Mouse (Mus musculus) megakaryocyte, adult 5-6 weeks (primary cell): ENCODE data around the gene Mecr. TPM values are rescaled to one million over a fixed set of nuclear protein-coding genes. Genes with fewer than 3 reads are reported as not detected.
"Not testable (repeated sequence)": the region's sequence is repeated elsewhere in the genome, so short reads cannot be mapped to it uniquely, and the experiment has no call there.

Experiments used
- ATAC-seq: 2 replicates; pipeline ENCODE4 v1.8.0; 2016; ENCODE audit warnings: mild to moderate bottlenecking, inconsistent platforms; ENCODE audit not compliant: poor library complexity, severe bottlenecking
- total RNA-seq, 2 experiments: library from RNA; stranded (forward) in 1 of 2; stranded (reverse) in 1 of 2; fragments of 153-499, 151-499 nt in 1 of 2; fragments of 221-1000, 200-1000 nt in 1 of 2; gene quantifications; 2 replicates each; pipeline versions ENCODE4 v1.2.3 to v1.2.4; 2015 to 2017

The Mecr gene
- total RNA-seq (2015) (15.3 and 18.4 TPM in 2 replicates), total RNA-seq (2017) (11.0 and 20.6 TPM in 2 replicates)

DNA sequence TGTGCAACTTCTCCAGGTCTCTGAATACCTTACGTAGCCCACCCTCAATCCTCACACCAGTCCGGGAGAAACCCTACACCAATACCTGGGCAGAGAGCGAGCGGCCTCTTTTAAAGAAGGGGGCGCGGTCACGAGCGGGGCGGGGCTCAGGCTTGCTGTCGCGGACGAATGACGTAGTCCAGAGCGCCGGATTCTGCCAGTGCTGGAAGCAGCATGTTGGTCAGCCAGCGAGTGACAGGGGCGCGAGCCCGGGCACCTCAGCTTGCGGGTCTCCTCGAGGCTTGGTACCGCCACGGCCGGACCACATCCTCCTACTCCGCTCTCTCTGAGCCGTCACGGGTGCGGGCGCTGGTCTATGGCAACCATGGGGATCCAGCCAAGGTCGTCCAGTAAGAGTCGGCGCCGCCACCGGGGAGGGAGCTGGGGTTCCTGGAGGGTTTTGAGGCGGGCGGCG, at the start of gene Mecr:
Mecr (plus strand) TSS at position 181 of the 454 bp plus-strand sequence.
- peak; percentile 98 for ATAC-seq

DNA sequence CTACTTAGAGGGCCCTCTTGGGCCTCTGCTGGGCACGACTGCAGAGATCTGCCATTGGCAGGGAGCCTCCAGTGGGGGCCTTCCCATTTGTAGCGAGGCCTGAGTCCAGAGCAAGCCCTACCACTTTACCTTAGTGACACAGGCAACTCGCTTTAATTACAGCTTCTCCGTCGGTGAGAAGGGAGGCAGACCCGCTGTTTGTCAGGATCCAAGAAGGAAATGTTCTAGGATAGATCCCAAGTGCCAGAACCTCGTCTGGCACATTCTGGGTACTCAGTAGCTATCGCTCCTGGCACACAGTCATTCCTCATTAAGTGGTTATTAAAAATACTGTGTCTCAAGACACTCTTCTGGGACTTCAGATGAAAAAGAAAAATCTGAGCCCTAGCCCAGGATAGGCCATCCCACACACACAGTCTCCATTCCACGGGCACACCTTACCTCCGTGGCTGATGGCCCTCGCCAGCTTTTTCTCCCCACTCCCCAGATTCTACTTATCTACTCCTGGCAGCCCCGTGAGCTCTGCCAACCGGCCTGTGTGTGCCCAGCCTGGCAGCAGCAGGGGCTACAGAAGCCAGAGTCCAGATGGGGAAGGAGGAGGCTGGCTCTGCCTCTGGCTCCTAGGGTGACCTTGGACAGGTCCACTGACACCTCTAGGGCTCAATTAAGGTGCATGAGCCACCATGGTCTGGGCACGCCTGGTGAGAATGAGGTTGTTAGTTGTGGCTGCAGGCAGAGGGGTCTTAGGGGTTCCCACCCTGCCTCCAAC, 46.8 kb upstream of the Mecr start:
- no peak for ATAC-seq

DNA sequence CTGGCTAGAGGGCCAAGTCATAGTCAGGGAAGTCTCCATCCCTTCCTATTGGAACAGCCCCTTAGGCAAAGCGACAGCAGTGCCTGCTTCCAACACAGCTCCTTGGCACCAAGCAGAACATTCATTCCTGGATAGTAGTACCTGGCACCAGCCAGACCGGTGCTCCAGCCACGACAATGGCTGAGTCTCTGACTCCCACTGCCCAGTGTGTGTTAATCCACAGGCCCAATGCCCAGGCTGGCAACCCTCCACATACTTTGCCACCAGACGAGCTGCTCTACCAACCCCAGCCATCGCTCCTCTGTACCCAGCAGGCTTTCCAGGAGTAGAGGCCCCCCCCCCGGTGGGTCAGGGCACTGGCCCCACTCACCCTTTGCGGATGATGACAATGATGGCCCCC, 45.8 kb upstream of the Mecr start:
- no peak for ATAC-seq

DNA sequence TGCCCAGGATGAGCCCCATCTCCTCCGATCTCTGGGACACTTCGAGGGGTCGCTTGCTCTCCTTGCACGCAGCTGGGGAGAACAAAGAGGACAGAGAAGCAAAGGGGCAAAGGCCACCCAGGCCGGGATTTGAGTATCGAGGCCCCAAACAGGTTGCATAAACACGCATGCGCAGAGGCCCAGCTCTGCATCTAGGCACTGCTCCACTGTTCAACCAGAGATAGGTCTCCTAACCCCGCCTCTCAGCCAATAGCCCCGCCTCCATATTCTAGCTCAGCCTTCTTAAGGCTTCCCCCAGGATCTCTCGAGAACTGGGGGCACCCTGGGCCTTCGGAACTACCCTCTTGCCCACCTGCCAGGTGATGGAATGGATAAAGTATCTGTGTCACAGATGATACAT, 45.4 kb upstream of the Mecr start:
- ATAC-seq, result no peak

DNA sequence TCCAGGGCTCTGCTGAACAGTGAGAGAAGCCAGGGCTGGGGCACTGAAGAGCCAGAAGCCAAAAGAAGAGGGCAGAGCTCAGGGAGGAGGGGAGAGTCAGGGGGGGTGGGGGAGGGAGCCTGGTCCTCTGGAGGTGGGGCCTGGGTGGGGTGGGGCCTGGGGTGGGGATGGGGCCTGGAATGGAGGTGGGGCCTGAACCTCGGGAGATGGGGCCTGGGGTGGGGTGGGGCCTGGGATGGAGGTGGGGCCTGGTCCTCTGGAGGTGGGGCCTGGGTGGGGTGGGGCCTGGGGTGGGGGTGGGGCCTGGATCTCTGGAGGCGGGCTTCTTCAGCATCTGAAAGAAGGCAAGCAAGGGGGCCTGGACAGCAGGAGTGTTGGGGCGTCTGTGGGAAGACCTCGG, 44.3 kb upstream of the Mecr start:
- no peak for ATAC-seq

DNA sequence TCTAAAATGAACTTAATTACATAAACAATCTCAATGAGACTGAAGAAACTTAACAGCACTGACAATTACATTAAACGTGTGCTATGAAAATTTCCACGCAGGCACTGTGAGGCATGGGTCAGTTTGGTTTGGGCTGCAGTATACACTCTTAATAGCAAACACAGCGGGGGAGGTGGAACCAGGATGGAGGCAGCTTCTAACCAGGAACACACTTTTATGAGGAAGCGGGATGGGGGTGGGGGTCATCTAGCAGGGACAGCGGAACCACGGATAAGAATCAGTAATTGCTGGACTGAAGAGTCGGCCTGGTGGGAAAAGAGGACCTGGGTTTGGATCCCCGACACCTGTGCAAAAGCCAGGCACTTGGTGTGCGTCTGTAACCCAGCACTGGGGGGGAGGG, 39.4 kb upstream of the Mecr start:
- no peak for ATAC-seq

DNA sequence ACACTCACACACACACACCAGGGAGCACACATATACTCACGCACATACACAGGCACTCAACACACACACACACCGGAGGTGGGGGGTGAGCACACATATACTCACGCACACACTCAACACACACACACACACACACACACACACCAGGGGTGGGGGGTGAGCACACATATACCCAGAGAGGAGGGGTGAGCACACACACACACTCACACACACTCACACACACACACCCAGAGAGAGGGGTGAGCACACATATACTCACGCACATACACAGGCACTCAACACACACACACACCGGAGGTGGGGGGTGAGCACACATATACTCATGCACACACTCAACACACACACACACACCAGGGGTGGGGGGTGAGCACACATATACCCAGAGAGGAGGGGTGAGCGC, 38.5 kb upstream of the Mecr start:
- not testable (repeated sequence) for ATAC-seq

DNA sequence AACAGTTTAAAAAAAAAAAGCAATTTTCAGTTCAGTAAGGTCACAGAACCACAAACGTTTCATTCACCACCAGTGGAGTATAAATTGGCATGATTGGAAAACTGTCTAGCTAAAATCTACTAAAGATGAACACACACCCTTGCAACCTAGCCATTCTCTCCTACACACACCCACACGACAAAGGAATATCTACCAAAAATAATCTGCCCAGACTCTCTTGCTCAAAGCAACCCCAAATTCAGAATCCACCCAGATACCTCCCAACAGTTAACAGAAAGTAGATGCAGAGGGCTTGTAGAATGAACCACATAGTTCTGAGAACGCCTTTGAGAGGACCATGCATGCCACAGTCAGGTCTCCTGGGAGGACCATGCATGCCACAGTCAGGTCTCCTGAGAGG, 38.0 kb upstream of the Mecr start:
- no peak for ATAC-seq

DNA sequence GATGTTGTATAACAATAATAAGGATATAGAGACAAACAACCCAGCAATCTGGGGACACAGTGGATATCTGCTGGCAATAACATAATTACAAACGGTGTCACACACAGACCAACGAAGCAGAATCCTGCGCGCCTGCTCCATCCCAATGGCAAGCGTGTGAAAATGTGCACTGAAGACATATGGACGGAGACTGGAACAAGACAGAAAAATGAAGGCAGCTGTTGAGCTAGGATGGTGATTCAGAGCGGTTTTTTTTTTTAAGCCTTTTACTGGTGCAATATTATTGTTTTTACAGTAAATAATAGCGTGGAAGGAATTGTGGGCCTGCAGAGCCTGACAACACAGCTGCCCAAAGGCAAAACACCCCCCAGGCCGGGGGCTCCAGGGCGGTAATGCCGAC, 30.8 kb upstream of the Mecr start:
- no peak for ATAC-seq

DNA sequence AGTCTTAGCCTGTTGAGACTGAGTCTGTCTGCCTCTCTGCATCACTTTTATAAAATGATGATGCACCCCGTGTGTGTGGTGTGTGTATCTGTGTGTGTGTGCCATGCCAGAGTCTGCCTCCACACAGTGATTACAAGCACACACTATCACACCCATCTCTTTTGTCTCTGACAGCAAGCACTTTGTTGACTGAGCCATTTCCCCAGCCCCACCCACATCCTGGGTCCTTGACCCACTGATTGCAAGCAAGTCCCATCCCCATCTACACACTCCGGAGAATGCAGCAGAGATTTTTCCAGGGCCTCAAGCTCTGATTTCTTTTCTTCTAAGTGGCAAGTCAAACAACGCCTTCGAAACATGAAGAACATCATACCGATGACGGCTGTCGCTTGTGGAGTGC, 29.5 kb upstream of the Mecr start:
- ATAC-seq, result no peak

DNA sequence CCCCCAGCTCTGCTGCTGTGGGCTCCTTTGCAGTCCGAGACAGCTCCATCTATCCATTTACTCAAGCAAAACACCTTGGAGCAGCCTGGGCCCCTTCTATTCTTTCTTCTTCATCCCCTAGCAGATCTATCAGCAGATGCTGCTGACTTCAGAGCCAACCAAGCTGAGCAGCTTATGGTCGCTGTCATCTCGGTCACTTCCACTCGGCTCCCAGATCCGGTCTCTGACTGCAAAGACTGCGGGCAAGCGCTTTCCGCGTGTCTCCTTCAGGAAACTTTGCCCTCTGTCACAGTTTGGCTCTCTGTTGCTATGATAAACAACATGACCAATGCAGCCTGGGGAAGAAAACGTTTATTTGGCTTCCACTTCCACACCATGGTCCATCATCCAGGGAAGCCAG, 28.4 kb upstream of the Mecr start:
- no peak for ATAC-seq

DNA sequence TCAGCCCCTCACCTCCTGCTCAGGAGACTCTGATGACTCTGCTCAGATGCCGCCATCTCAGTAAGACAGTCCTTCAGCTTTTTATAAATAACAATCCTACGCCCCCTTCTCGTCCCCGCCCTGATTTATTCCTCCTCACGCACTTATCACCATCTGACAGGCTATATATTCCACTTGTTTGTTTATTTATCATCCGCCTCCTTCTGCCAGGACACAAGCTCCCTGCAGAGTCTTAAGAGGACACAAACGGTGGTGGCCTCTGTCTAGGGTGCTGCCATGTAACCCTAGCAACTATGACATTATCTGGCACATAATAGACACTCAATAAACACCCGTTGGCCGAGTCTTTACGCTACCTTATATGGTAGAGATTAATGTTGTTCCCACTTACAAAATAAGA, 27.5 kb upstream of the Mecr start:
- ATAC-seq, result no peak

DNA sequence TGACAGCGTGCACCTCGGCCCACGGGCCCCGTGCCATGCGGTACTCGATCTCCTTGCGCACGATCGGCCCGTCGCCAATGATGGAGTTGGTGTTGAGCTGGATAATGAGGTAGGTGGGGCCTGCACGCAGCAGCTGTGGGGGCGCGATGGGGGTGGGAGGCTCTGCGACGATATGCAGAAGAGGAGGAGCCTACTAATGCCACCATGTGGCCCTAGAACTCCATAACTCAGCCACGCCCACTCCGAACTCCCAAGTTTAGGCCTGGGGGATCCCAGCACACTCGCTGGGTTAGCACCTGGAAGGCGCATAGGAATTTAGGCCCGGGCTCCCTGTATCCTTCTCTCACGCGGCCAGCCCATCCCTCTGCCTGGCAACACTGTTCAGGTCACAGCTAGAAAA, 24.3 kb upstream of the Mecr start:
- no peak for ATAC-seq

DNA sequence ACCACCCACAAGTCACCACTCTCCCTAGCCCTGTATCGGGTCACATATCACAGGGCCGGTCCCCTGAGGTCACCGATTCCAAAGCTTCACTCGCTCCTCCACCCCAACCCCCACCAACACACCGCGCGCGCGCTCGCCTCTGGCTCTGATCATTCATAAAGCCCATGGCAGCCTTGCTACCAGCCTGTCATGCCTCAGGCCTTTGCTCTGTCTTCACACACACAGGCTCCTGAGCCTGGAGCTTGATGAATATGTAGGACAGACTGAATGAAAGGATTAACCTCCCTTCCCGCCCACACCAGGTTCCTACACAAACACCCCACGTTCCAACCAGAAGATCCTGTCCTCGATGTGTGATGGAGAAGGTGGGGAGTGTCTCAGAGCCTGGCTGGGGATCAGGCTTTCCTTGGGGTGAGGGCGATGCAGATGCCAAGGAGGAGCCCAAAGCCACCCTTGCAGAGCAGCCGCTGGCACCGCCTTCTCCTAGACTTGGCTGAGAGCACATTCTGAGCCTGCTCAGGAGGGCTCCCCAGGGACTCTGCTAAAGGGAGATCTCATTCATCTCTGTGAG, 22.0 kb upstream of the Mecr start:
- ATAC-seq, result no peak

DNA sequence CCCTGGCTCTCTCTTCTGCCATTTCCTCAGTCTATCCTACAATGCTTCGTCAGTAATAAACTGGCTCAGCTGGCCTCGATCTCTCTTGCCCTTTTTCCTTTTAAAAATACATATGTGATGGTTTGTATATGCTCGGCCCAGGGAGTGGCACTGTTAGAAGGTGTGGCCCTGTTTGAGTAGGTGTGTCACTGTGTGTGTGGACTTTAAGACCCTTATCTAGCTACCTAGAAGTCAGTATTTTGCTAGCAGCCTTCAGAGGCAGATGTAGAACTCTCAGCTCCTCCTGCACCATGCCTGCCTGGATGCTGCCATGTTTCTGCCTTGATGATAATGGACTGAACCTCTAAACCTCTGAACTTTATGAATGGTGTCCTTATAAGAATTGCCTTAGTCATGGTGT, 20.7 kb upstream of the Mecr start:
- no peak for ATAC-seq

DNA sequence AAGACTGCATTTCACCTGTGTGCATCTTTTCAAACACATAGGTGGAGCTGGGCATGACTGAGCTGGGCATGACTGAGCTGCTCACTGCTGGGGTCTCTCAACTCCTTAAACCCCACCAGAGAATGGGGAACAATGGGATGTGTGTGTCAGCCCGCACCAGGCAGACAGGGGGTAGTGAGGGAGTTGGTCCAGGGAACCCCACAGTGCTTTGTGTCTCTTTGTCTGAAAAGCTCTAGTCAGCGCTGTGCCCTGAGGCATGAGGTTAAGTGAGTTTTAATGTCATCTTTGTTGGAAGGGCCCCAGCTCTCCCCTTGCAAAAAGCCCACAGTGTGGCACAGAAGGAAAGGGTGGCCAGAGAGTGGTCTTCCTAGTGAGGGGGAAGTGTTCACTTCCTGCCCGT, 18.3 kb upstream of the Mecr start:
- no peak for ATAC-seq

DNA sequence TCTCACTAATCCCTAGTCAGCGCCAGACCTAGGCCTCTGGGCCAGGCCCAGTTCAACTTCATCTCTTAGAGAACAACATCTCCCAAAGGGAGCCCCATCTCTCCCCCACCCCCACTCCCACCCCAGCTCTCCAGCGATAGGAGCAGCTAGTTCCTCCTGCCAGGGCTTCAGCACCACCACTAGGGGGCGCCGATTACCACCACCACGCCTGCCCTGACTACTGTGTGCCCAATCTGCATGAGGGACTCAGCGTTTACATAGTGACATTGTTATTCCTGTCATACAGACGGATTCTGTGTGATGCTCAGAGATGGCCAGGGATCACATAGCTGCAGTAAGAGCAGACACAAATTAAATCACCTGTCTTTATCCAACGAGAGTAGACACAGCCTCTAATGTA, 17.4 kb upstream of the Mecr start:
- peak; percentile 89 for ATAC-seq

DNA sequence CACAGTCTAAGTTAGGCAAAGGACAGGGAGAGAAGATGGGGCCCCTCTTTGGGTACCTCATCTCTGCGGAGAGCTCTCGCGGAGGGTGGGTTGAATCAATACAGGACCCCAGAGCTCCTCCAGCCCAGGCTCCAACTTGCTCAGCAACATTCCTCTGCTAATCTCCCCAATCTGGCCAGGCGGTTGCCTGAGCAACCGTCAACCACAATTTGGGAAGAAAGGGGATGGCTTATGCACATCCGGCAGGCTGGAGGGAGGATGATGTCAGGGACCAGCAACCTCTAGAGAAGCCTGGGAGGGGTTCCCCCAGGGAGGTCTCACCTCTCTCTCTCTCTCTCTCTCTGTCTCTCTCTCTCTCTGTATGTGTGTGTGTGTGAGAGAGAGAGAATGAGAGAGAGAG, 16.4 kb upstream of the Mecr start:
- no peak for ATAC-seq

DNA sequence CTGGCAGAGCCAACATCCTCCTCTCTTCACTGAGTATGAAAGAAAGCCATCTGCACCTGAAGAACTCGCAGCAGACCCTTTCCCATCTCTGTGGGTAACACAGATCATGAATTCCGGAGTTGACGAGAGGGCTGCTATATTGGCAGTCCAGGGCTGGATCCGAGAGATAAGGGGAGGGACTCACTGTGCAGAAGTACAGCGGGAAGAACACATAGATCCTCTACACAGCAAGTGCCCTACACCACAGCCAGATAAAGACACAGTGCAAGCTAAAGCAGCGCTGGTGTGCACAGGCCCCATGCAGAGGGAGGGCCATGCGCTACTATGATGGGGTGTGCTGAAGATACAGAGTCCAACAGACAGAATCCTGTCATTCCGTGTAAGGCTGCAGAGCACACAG, 14.1 kb upstream of the Mecr start:
- ATAC-seq, result no peak

DNA sequence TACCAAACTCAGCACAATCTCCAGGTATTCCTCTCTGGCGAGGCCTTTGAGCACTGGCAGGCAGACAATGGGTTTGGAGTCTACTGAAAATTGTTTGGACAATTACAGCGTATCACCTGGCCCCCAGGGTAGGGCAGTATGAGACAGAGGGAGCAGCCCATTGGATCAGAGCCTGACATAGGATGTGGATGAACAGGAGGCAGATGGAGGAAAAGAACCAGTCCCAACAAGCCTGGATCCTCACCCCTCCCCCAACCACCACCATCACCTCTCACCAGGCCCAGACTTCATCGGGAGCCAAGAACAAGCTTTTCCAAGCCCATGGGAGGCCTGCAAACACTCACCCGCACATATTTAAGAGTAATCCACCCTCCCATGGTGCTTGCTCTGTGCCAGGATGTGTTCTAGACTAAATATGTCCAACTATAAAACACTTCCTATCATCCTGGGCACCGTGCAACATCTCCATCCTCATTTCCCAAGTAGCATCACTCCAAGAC, 11.7 kb upstream of the Mecr start:
- no peak for ATAC-seq

DNA sequence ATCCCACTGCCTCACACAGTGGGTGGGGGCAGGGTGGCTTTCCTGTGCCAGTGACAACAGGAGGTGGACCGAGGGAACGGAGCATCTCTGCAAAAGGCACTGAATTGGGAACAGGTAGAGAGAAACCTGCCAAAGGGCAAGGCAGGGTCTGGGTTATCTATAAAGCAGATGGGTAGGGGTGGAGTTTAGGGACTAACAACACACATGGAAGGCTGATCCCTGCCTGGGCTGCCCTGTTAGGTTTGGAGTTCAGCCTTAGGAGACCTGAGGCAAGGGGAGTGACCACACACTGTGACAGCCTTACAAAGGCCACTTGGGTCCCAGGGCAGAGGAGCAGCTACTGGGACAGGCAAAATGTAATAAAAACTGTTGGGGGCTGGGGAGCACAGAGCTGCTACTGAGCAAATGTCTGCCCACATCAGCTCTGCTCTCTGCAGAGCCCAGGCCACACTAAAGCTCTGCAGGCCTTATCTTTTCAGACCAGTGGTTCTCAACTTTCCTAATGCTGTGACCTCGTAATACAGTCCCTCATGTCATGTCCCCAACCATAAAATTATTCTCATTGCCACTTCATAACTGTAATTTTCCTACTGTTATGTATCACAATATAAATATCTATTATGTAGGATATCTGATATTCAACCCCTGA, 10.4 kb upstream of the Mecr start:
- ATAC-seq, result no peak

DNA sequence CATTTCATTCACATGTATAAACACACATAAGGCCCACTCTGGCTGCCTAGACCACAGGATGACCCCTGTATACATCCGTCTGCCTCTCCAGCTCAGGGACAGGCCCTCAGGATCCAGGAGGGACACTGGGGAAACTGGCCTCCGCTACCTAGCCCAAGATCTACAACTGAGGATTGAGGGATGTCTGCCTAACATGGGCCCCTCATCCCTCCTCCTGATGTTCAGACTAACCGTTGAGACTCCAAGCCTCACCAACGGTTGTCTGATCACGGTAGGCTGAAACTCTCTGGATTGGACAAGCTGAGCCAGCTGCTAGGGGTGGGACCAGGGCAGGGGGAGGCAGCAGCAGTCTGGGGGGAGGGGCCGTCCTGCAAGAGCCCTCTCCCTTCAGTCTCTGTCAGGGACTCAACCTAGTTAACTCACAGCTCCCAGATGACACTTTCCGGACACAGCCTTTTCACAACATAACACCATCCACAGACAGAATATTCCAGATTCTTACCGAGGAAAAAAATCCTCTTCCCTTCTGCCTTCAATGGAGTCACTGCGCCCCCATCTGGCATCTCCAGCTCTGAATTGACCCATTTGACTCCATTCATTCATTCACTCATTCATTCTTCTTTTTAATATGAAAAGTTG, 9.2 kb upstream of the Mecr start:
- ATAC-seq, result no peak
